ENCODE assay signal across 18 mouse cellular contexts in the genomic region with DNA sequence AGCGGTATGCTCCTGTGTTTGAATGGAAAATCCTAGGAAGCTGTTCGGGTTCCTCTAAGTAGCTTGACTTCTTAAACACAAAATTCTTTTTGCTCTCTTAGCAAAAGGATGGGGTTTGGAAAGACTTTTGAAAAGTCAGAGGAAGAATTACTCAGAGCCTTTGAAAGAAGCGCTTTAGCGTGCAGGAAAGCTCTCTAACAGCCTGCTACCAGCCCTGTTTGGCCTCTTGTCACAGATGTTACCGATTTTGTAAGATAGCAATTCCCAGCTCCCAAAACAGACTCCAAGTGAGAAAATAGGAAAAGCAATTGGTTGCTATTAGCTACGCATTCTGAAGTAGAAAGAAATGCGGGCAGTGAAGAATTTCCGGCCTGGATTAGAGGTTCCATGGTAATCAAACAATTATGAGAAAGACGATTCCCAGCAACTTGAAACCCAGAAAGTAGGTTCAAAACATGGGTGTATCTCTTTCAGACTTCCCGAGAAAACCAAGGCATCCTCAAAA. TPM values are rescaled to one million over a fixed set of nuclear protein-coding genes. Genes with fewer than 3 reads are reported as not detected.
A peak's percentile ranks its signal among the peaks of the same experiment; 100 is the strongest.
DNase-seq lines count a peak whose midpoint lies in the region; ATAC-seq lines count a peak whose summit lies in the region.
"Had no signal": no experiment of that assay in that cellular context is flagged by ENCODE, and none has a peak within 500 bp of the region (broad histone marks: within the 10 kb centered on the region; RNA-seq: fewer than 3 reads in every experiment).

No protein-coding gene starts in this region.

- no peak for ATAC-seq in midbrain, embryonic 13.5 days
- no peak for ATAC-seq in hindbrain, embryonic 11.5 days (ENCODE audit: low FRiP score)
- ATAC-seq in midbrain, embryonic 16.5 days: no peak
- ATAC-seq: CD4-positive, CD25-positive, alpha-beta regulatory T cell, adult 4 months; intestine, embryonic 15.5 days; liver, postnatal 0 days had no signal

- no peaks in the 10 kb centered on the region for H3K36me3 ChIP-seq in midbrain, embryonic 10.5 days
- H3K36me3 ChIP-seq in midbrain, embryonic 13.5 days: no peaks in the 10 kb centered on the region
- no peaks in the 10 kb centered on the region for H3K36me3 ChIP-seq in hindbrain, embryonic 11.5 days (ENCODE audit: control insufficient read depth, insufficient read depth, low read length)
- no peaks in the 10 kb centered on the region for H3K36me3 ChIP-seq in midbrain, embryonic 16.5 days (ENCODE audit: control insufficient read depth, insufficient read depth, low read length)
- H3K36me3 ChIP-seq: intestine, embryonic 15.5 days had no signal

- H3K4me3 ChIP-seq in midbrain, embryonic 10.5 days: no peak overlapping the region
- no peak overlapping the region for H3K4me3 ChIP-seq in midbrain, embryonic 13.5 days (replicated peaks)
- no peak overlapping the region for H3K4me3 ChIP-seq in hindbrain, embryonic 11.5 days (ENCODE audit: low read depth, low read length)
- no peak overlapping the region for H3K4me3 ChIP-seq in midbrain, embryonic 16.5 days (ENCODE audit: low read depth, low read length)
- H3K4me3 ChIP-seq: intestine, embryonic 15.5 days had no signal

- peaks cover 22% of the 10 kb centered on the region for H3K4me1 ChIP-seq in midbrain, embryonic 10.5 days
- H3K4me1 ChIP-seq in midbrain, embryonic 13.5 days (replicated peaks): peaks cover 19% of the 10 kb centered on the region
- H3K4me1 ChIP-seq in hindbrain, embryonic 11.5 days (replicated peaks; ENCODE audit: control insufficient read depth, insufficient read depth, low read length): no peaks in the 10 kb centered on the region; the same call in 1 of the 2 replicates
- peaks cover 7% of the 10 kb centered on the region for H3K4me1 ChIP-seq in midbrain, embryonic 16.5 days (ENCODE audit: control insufficient read depth, insufficient read depth, low read length)
- H3K4me1 ChIP-seq: intestine, embryonic 15.5 days had no signal

- H3K27ac ChIP-seq in midbrain, embryonic 10.5 days (replicated peaks): peak overlapping the region; percentile 69
- no peak overlapping the region for H3K27ac ChIP-seq in midbrain, embryonic 13.5 days
- 0 out of 2 replicates have a peak overlapping the region, but pooled peaks have one; percentile 4 for H3K27ac ChIP-seq in hindbrain, embryonic 11.5 days (ENCODE audit: low read depth, low read length)
- H3K27ac ChIP-seq in midbrain, embryonic 16.5 days (ENCODE audit: low read length): no peak overlapping the region
- H3K27ac ChIP-seq: intestine, embryonic 15.5 days; kidney, postnatal 0 days had no signal

- no peak overlapping the region for H3K9ac ChIP-seq in midbrain, embryonic 13.5 days (replicated peaks)
- no peak overlapping the region for H3K9ac ChIP-seq in hindbrain, embryonic 11.5 days (ENCODE audit: low read depth, low read length)
- H3K9ac ChIP-seq in midbrain, embryonic 16.5 days (ENCODE audit: low read depth, low read length): no peak overlapping the region
- H3K9ac ChIP-seq: intestine, embryonic 15.5 days; liver, postnatal 0 days had no signal

- no peaks in the 10 kb centered on the region for H3K9me3 ChIP-seq in midbrain, embryonic 10.5 days (replicated peaks)
- H3K9me3 ChIP-seq in midbrain, embryonic 13.5 days: no peaks in the 10 kb centered on the region
- H3K9me3 ChIP-seq in hindbrain, embryonic 11.5 days (ENCODE audit: control insufficient read depth, low read length): no peaks in the 10 kb centered on the region
- no peaks in the 10 kb centered on the region for H3K9me3 ChIP-seq in midbrain, embryonic 16.5 days (replicated peaks; ENCODE audit: control insufficient read depth, low read length, poor library complexity, severe bottlenecking)
- H3K9me3 ChIP-seq: intestine, embryonic 15.5 days had no signal

- no peak overlapping the region for H3K4me2 ChIP-seq in midbrain, embryonic 13.5 days (replicated peaks)
- no peak overlapping the region for H3K4me2 ChIP-seq in hindbrain, embryonic 11.5 days (replicated peaks; ENCODE audit: low read depth, low read length)
- H3K4me2 ChIP-seq in midbrain, embryonic 16.5 days (ENCODE audit: low read length): 0 out of 2 replicates have a peak overlapping the region, but pooled peaks have one; percentile 15
- H3K4me2 ChIP-seq: intestine, embryonic 15.5 days had no signal

- no peaks in the 10 kb centered on the region for H3K27me3 ChIP-seq in midbrain, embryonic 10.5 days (ENCODE audit: low read depth, poor library complexity, severe bottlenecking)
- no peaks in the 10 kb centered on the region for H3K27me3 ChIP-seq in midbrain, embryonic 13.5 days
- H3K27me3 ChIP-seq in hindbrain, embryonic 11.5 days (ENCODE audit: control insufficient read depth, insufficient read depth, low read length): no peaks in the 10 kb centered on the region
- no peaks in the 10 kb centered on the region for H3K27me3 ChIP-seq in midbrain, embryonic 16.5 days (ENCODE audit: control insufficient read depth, insufficient read depth, low read depth, low read length)
- H3K27me3 ChIP-seq: intestine, embryonic 15.5 days had no signal

- peak; percentile 12 for DNase-seq in midbrain, embryonic 10.5 days (ENCODE audit: low spot score)
- DNase-seq in embryo, embryonic 9.5 days (ENCODE audit: extremely low spot score): peak; percentile 26
- peak; percentile 13 for DNase-seq in hindbrain, embryonic 11.5 days (ENCODE audit: low spot score)
- DNase-seq in frontal cortex, postnatal 14 days (ENCODE audit: low spot score in 2 of 2): no peak
- DNase-seq in ovary, adult 18-20 months (ENCODE audit: low spot score): no peak
- no peak for DNase-seq in liver
- DNase-seq: cerebellum, adult 8-10 months; liver, postnatal 0 days; right cerebral cortex, postnatal 4 days; thymus, postnatal 36 days had no signal

- WGBS in midbrain, embryonic 10.5 days: 49% methylated on average over 10 of the region's 10 CpGs
- WGBS in midbrain, embryonic 13.5 days: 36% methylated on average over 10 of the region's 10 CpGs
- 57% methylated on average over 10 of the region's 10 CpGs for WGBS in hindbrain, embryonic 11.5 days
- 34% methylated on average over 10 of the region's 10 CpGs for WGBS in midbrain, embryonic 16.5 days

RNA-seq across cellular contexts. Expression of a gene that starts 26.1 kb away (rescaled TPM):
- polyA plus RNA-seq in midbrain, embryonic 10.5 days (2016; fragmentation: Nextera tagmentation; extraction: Ambion mirVana): not detected in 2 replicates
- not detected in 2 replicates for polyA plus RNA-seq in midbrain, embryonic 13.5 days (2015; fragmentation: Nextera tagmentation; extraction: Ambion mirVana)
- polyA plus RNA-seq in hindbrain, embryonic 11.5 days (2014; fragmentation: Nextera tagmentation; extraction: Ambion mirVana): not detected in 2 replicates
- not detected in 2 replicates for polyA plus RNA-seq in midbrain, embryonic 16.5 days (2015; fragmentation: Nextera tagmentation; extraction: Ambion mirVana)
- polyA plus RNA-seq: CD4-positive, CD25-positive, alpha-beta regulatory T cell, adult 4 months; heart, embryonic 16.5 days; intestine, embryonic 15.5 days; kidney, postnatal 0 days; limb, embryonic 11.5 days; liver, postnatal 0 days; stomach, embryonic 14.5 days had no signal

Comparison
In these comparisons a context has a peak if more than half of its experiments do, and no peak if none do; other contexts are left out.
1. H3K27ac ChIP-seq: peak in midbrain, embryonic 10.5 days (single experiment) and hindbrain, embryonic 11.5 days (single experiment); none in midbrain, embryonic 13.5 days (single experiment) and midbrain, embryonic 16.5 days (single experiment).
2. DNase-seq: peak in midbrain, embryonic 10.5 days (single experiment), embryo, embryonic 9.5 days (single experiment) and hindbrain, embryonic 11.5 days (single experiment); none in frontal cortex, postnatal 14 days (0 of 2), ovary, adult 18-20 months (single experiment) and liver (single experiment).